Mouse (Mus musculus): Measurements from ENCODE around the gene Ddx17. TPM values are rescaled to one million over a fixed set of nuclear protein-coding genes. Genes with fewer than 3 reads are reported as not detected.

The Ddx17 gene
- polyA plus RNA-seq, 1 experiment from 2014 or later = 38.6 TPM

- ATAC-seq (replicated peaks; ENCODE audit: low FRiP score, low read depth) = no peak
- WGBS = 82% methylated on average over 5 of the region's 5 CpGs
- no peaks in the 10 kb centered on the region for H3K27me3 ChIP-seq (ENCODE audit: insufficient read depth, low read length)
- no peak for TF ChIP-seq CTCF (IDR thresholded peaks at IDR 0.05; ENCODE audit: low read depth)
- H3K27ac ChIP-seq = no peak overlapping the region
- DNase-seq (ENCODE audit: low spot score) = no peak
- H3K36me3 ChIP-seq (ENCODE audit: insufficient read depth, low read length) = peaks cover 34% of the 10 kb centered on the region
- no peak overlapping the region for H3K9ac ChIP-seq (ENCODE audit: low read depth, low read length)
- no peak overlapping the region for H3K4me2 ChIP-seq (ENCODE audit: low read length)
- H3K4me3 ChIP-seq (replicated peaks; ENCODE audit: low read depth, low read length) = no peak overlapping the region
- H3K4me1 ChIP-seq (replicated peaks; ENCODE audit: insufficient read depth, low read length) = no peaks in the 10 kb centered on the region; the same call in 1 of the 2 replicates
- no peaks in the 10 kb centered on the region for H3K9me3 ChIP-seq (replicated peaks; ENCODE audit: low read length)
Measured at GRCm38 (mm10) chr15:79525564-79525963, 21.0 kb downstream of the Ddx17 start.

DNA sequence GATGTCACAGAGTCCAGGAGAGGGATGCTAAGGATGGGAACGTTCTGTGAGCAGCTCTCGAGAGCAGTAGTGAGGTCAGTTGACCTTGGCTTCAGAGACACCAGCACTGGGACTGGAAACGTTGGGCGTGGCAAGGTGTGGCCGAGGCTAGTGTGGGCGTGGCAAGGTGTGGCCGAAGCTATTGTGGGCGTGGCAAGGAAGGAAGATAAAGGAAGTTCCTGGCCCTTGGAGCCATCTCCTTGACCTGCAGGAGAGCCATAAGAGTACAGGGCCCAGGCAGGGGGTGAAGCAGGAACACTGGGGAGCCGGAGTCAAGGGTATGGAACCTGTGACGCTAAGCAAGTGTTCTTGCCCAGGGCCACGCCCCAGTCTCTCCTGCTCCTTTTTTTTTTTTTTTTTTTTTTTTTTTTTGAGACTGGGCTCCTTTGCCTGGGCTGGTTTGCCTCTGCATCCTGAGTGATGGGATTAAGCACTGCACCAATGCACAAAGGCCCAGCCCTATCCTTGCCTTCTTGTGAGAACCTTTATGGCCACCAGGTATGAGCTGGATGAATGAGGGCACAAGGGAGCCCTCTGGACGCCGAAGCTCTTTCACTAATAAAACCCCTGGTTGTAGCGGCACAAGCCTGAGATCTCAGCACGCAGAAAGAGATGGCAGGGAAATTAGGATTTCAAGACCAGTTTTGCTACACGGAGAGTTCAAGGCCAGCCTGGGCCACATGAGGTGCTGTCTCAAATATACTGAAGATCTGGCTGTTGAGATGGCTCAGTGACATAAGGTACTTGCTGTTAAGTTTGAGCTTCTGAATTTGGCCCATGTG, 26.9 kb downstream of the Ddx17 start:
- H3K27ac ChIP-seq = no peak overlapping the region
- H3K9me3 ChIP-seq (replicated peaks; ENCODE audit: low read length) = no peaks in the 10 kb centered on the region
- no peak for DNase-seq (ENCODE audit: low spot score)
- ATAC-seq (replicated peaks; ENCODE audit: low FRiP score, low read depth) = no peak
- no peak for TF ChIP-seq CTCF (IDR thresholded peaks at IDR 0.05; ENCODE audit: low read depth)
- H3K9ac ChIP-seq (ENCODE audit: low read depth, low read length) = no peak overlapping the region
- no peaks in the 10 kb centered on the region for H3K36me3 ChIP-seq (ENCODE audit: insufficient read depth, low read length)
- WGBS = 57% methylated on average over 16 of the region's 16 CpGs
- peaks cover 10% of the 10 kb centered on the region; the same call in 1 of the 2 replicates for H3K4me1 ChIP-seq (replicated peaks; ENCODE audit: insufficient read depth, low read length)
- H3K27me3 ChIP-seq (ENCODE audit: insufficient read depth, low read length) = no peaks in the 10 kb centered on the region
- no peak overlapping the region for H3K4me2 ChIP-seq (ENCODE audit: low read length)
- no peak overlapping the region for H3K4me3 ChIP-seq (replicated peaks; ENCODE audit: low read depth, low read length)

- no peaks in the 10 kb centered on the region for H3K36me3 ChIP-seq (ENCODE audit: insufficient read depth, low read length)
- peaks cover 10% of the 10 kb centered on the region; the same call in 1 of the 2 replicates for H3K4me1 ChIP-seq (replicated peaks; ENCODE audit: insufficient read depth, low read length)
- H3K27me3 ChIP-seq (ENCODE audit: insufficient read depth, low read length) = no peaks in the 10 kb centered on the region
- WGBS = 72% methylated on average over 3 of the region's 3 CpGs
- no peak for DNase-seq (ENCODE audit: low spot score)
- H3K27ac ChIP-seq = no peak overlapping the region
- H3K9ac ChIP-seq (ENCODE audit: low read depth, low read length) = no peak overlapping the region
- no peak for TF ChIP-seq CTCF (IDR thresholded peaks at IDR 0.05; ENCODE audit: low read depth)
- ATAC-seq (replicated peaks; ENCODE audit: low FRiP score, low read depth) = no peak; the same call in 1 of the 2 replicates
- H3K9me3 ChIP-seq (replicated peaks; ENCODE audit: low read length) = no peaks in the 10 kb centered on the region
- no peak overlapping the region for H3K4me2 ChIP-seq (ENCODE audit: low read length)
- H3K4me3 ChIP-seq (replicated peaks; ENCODE audit: low read depth, low read length) = no peak overlapping the region
Measured at GRCm38 (mm10) chr15:79518571-79518970, 28.0 kb downstream of the Ddx17 start.

DNA sequence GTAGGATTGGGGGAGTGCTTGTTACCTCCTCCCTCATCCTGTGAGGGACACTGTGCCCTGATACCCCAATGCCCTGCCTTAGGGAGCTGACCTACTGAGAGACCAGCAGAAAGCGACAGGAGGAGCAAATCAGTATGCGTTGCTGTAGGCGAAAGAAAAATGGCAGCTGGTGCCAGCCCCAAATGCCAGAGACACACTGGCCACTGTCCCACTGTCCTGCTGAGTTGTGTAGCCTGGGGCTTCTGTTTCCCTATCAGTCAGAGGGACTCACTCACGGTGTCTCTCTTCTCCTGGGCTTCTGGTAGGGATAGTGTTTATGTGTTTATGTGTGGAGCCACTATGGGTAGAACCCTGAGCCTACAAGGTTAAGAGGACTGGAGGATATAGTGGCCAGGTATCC, 28.8 kb downstream of the Ddx17 start:
- Histone ChIP-seq H3K27ac (no peak overlapping the region), H3K9ac (ENCODE audit: low read depth, low read length) (no peak overlapping the region), H3K9me3 (replicated peaks; ENCODE audit: low read length) (no peaks in the 10 kb centered on the region), H3K4me1 (replicated peaks; ENCODE audit: insufficient read depth, low read length) (peaks cover 10% of the 10 kb centered on the region; the same call in 1 of the 2 replicates), H3K27me3 (ENCODE audit: insufficient read depth, low read length) (no peaks in the 10 kb centered on the region), H3K36me3 (ENCODE audit: insufficient read depth, low read length) (no peaks in the 10 kb centered on the region), H3K4me3 (replicated peaks; ENCODE audit: low read depth, low read length) (no peak overlapping the region), H3K4me2 (ENCODE audit: low read length) (0 out of 2 replicates have a peak overlapping the region, but pooled peaks have one; percentile 0)
- WGBS = 87% methylated on average over 4 of the region's 4 CpGs
- no peak for TF ChIP-seq CTCF (IDR thresholded peaks at IDR 0.05; ENCODE audit: low read depth)
- no peak for DNase-seq (ENCODE audit: low spot score)
- no peak for ATAC-seq (replicated peaks; ENCODE audit: low FRiP score, low read depth)

- TF ChIP-seq CTCF (IDR thresholded peaks at IDR 0.05; ENCODE audit: low read depth) = no peak
Measured at GRCm38 (mm10) chr15:79516171-79517096, 30.1 kb downstream of the Ddx17 start, which contains the start of gene Kdelr3. Gene Kdelr3 (plus strand): TSS chr15:79516411.

GRCm38 (mm10) chr15:79513940-79514339, 32.6 kb downstream of the Ddx17 start:
- WGBS = 13% methylated on average over 9 of the region's 9 CpGs
- DNase-seq (ENCODE audit: low spot score) = peak; percentile 70

More at GRCm38 (mm10) chr15:79516171-79517096, 30.1 kb downstream of the Ddx17 start, which contains the start of gene Kdelr3:
- Histone ChIP-seq H3K9ac (ENCODE audit: low read depth, low read length) (peak within 1 kb of the TSS; percentile 56), H3K27me3 (ENCODE audit: insufficient read depth, low read length) (no peaks in the 10 kb centered on the region), H3K9me3 (replicated peaks; ENCODE audit: low read length) (no peaks in the 10 kb centered on the region), H3K4me2 (ENCODE audit: low read length) (peak within 1 kb of the TSS; percentile 73), H3K27ac (peak within 1 kb of the TSS; percentile 19; the same call in 1 of the 2 replicates), H3K4me1 (replicated peaks; ENCODE audit: insufficient read depth, low read length) (peaks cover 12% of the 10 kb centered on the region; the same call in 1 of the 2 replicates), H3K4me3 (replicated peaks; ENCODE audit: low read depth, low read length) (peak within 1 kb of the TSS; percentile 45), H3K36me3 (ENCODE audit: insufficient read depth, low read length) (no peaks in the 10 kb centered on the region)
- DNase-seq (ENCODE audit: low spot score) = peak; percentile 80
- WGBS = under 1% methylated on average over 71 of the region's 71 CpGs
- ATAC-seq (replicated peaks; ENCODE audit: low FRiP score, low read depth) = peak; percentile 53

More at GRCm38 (mm10) chr15:79513940-79514339, 32.6 kb downstream of the Ddx17 start:
- H3K4me1 ChIP-seq (replicated peaks; ENCODE audit: insufficient read depth, low read length) = peaks cover 12% of the 10 kb centered on the region; the same call in 1 of the 2 replicates
- H3K36me3 ChIP-seq (ENCODE audit: insufficient read depth, low read length) = no peaks in the 10 kb centered on the region
- no peak for TF ChIP-seq CTCF (IDR thresholded peaks at IDR 0.05; ENCODE audit: low read depth)
- no peaks in the 10 kb centered on the region for H3K9me3 ChIP-seq (replicated peaks; ENCODE audit: low read length)
- peaks cover 12% of the 10 kb centered on the region for H3K27me3 ChIP-seq (ENCODE audit: insufficient read depth, low read length)
- H3K9ac ChIP-seq (ENCODE audit: low read depth, low read length) = no peak overlapping the region
- no peak overlapping the region for H3K27ac ChIP-seq
- no peak overlapping the region for H3K4me3 ChIP-seq (replicated peaks; ENCODE audit: low read depth, low read length)
- ATAC-seq (replicated peaks; ENCODE audit: low FRiP score, low read depth) = no peak
- no peak overlapping the region for H3K4me2 ChIP-seq (ENCODE audit: low read length)
